Mouse (Mus musculus): ENCODE results near the gene Gramd1c. TPM values are rescaled to one million over a fixed set of nuclear protein-coding genes. Genes with fewer than 3 reads are reported as not detected.

The Gramd1c gene
- total RNA-seq, 4 experiments from 2014 or later = 1.3 to 2.2 (median 1.6) TPM

GRCm38 (mm10) chr16:43963291-43963690, 99.9 kb downstream of the Gramd1c start:
- DNase-seq (ENCODE audit: low spot score in 2 of 2) = peak in 1 of 2 experiments; percentile 61

DNA sequence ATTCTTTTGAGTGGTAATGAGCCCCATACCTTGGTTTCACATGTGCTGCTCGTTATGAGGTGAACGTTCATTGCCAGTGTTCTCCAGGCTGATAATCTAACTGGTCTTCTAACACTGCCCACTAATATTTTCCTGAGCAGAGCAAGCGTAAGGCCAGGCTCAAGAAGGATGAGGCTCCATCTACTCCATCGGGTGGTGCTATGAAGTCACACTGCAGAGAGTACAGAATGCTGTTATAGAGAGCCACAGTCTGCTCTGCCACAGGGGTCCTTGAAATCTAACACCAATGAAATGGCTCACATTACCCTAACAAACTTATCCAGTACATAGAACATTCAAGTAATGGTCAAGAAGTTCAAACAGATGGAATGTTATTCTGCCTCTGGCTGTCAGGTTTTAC, 105.1 kb downstream of the Gramd1c start:
- no peak for DNase-seq (ENCODE audit: low spot score in 2 of 2)

GRCm38 (mm10) chr16:43954913-43955312, 108.2 kb downstream of the Gramd1c start:
- DNase-seq (ENCODE audit: low spot score in 2 of 2) = no peak

GRCm38 (mm10) chr16:43951591-43951990, 111.6 kb downstream of the Gramd1c start:
- DNase-seq (ENCODE audit: low spot score in 2 of 2) = no peak

- DNase-seq (ENCODE audit: low spot score in 2 of 2) = no peak
Measured at GRCm38 (mm10) chr16:43945869-43946268, 117.3 kb downstream of the Gramd1c start.

GRCm38 (mm10) chr16:43945351-43945750, 117.8 kb downstream of the Gramd1c start:
- no peak for DNase-seq (ENCODE audit: low spot score in 2 of 2)

DNA sequence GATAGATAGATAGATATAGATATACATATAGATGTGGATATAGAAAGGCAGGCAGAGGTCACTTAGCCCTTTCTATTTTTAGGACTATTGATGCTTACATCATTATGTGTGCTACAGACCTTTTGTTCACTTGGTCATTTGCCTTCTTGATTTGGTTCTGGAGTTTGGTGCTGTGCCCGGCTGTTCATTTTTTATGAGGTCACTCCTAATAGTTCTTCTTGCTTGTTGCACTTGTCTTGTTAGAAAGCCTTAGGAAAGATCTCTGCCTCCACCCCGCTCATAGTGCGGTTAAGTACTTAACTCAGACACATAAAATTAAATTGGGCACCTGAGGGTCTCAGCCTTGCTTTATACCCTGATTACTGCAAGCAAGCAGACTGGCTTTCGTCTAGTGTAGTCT, 122.3 kb downstream of the Gramd1c start:
- DNase-seq (ENCODE audit: low spot score in 2 of 2) = no peak

DNA sequence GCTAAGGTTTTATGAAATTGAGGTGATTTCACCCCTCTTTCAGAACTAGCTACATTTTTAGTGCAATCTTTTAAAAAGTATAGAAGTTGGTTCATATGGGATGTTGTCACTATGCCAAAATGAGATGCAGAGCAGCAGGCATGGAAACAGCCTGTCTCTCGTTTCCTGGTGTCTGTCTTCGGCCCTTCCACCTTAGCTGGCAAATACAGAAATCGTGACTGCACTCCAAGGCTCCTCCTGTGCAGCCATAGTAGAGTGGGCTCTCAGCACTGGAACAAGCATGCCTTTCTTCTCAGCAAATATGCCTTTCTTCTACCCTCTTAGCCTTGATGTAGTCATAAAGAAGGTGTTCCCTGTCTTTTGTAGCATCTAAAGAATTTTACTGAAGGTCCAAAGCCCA, 127.3 kb downstream of the Gramd1c start:
- DNase-seq (ENCODE audit: low spot score in 2 of 2) = no peak

DNA sequence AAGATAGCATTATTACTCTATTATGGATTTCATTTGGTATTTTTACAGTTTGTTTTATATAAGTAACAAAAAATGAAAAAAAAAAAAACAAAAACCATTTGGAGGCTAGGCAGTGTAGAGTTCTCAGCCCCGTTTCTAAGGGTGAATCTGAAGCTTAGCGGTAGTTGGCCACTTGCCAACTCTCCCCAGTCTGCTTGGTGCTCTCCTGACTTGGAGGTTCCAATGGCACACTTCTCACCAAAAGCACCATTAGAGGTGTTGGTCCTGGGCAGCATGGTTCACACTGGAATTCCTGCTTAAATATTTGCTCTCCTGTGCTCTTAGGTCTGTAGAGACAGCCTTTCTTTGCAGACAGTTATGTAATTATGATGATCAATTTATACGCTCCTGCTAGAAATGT, 127.8 kb downstream of the Gramd1c start:
- DNase-seq (ENCODE audit: low spot score in 2 of 2) = no peak

DNA sequence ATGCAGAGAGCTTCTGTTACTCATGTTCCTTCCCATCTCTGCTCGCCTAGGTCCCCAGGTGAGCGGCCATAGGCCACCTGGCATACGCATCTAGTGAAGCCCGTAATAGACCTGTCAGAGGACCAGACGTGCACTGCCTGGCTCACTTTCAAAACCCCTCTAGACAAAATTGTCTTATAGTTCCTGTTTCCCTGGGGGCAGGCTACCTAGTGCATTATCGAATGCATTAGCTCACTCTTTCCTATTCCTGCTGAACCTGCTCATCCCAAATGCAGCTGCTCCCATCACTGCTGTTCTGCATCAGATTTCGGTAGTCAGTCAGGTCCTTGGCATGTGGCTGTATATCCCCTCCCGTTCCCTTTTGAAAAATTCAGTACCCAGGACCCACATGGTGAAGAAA, 128.3 kb downstream of the Gramd1c start:
- DNase-seq (ENCODE audit: low spot score in 2 of 2) = no peak

- DNase-seq (ENCODE audit: low spot score in 2 of 2) = no peak
Measured at GRCm38 (mm10) chr16:43933041-43933440, 130.1 kb downstream of the Gramd1c start.

GRCm38 (mm10) chr16:43932319-43932718, 130.8 kb downstream of the Gramd1c start:
- no peak for DNase-seq (ENCODE audit: low spot score in 2 of 2)

- no peak for DNase-seq (ENCODE audit: low spot score in 2 of 2)
Measured at GRCm38 (mm10) chr16:43931502-43931901, 131.6 kb downstream of the Gramd1c start.

- no peak for DNase-seq (ENCODE audit: low spot score in 2 of 2)
Measured at GRCm38 (mm10) chr16:43930577-43930976, 132.6 kb downstream of the Gramd1c start.

Small RNA genes within 50 kb of the gene (microRNA-seq; reads per million reads assigned to microRNA genes)
- gene Mir3470b = 0 reads per million in 2 experiments

Other genes starting within 250 kb of the Gramd1c start
- 1 to 10 TPM; 4.5 to 6.0 (median 5.3) TPM for gene Ccdc191, start 173.5 kb downstream of the Gramd1c start, total RNA-seq (2022)
- 10 to 100 TPM; 33.7 to 37.4 (median 35.8) TPM for gene Qtrt2, start 136.5 kb downstream of the Gramd1c start, total RNA-seq (2022)
- gene Zdhhc23, start 83.6 kb downstream of the Gramd1c start, total RNA-seq (2022) = 10 to 100 TPM; 23.8 to 26.2 (median 25.3) TPM
- gene Atp6v1a, start 76.4 kb upstream of the Gramd1c start, total RNA-seq (2022) = 100 to 1,000 TPM; 461 to 516 (median 474) TPM
- gene Naa50, start 76.5 kb upstream of the Gramd1c start, total RNA-seq (2022) = 10 to 100 TPM; 58.8 to 67.1 (median 62.9) TPM
- 10 to 100 TPM; 31.2 to 37.7 (median 33.9) TPM for gene Usf3, start 109.9 kb upstream of the Gramd1c start, total RNA-seq (2022)